Comparison of ENCODE assay signal across 9 mouse cellular contexts in the genomic region with DNA sequence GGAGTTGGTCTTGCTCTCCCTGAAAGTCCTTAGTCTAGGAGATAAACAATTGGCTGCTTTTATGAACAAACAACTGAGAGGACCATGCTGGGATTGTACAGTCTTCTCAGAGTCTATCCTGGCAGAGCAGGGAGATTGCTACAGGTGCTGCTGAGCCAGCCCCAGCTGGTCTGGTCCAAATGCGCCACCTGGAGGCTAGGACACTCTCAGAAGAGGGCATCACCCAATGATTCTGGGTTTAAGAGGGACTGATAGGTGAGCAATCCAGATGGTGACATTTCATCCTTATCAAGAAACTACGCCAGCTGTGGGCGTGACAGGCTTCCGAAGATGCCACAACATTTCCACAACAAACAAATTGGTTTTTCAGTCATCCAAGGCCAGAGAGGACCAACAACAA. TPM values are rescaled to one million over a fixed set of nuclear protein-coding genes. Genes with fewer than 3 reads are reported as not detected.
A peak's percentile ranks its signal among the peaks of the same experiment; 100 is the strongest.
DNase-seq lines count a peak whose midpoint lies in the region; ATAC-seq lines count a peak whose summit lies in the region.
"Had no signal": no experiment of that assay in that cellular context is flagged by ENCODE, and none has a peak within 500 bp of the region (broad histone marks: within the 10 kb centered on the region; RNA-seq: fewer than 3 reads in every experiment).

No protein-coding gene starts in this region.

- no peak overlapping the region for H3K27ac ChIP-seq in forebrain, embryonic 10.5 days
- no peak overlapping the region for H3K27ac ChIP-seq in hindbrain, embryonic 16.5 days (ENCODE audit: low read depth, low read length)
- H3K27ac ChIP-seq: limb, embryonic 12.5 days had no signal

- peak; percentile 17 for DNase-seq in MN1 (ENCODE audit: low spot score)
- peak; percentile 74 for DNase-seq in c-Kit-negative CD71-positive TER-119-positive erythroid progenitor cells, embryonic 14.5 days (ENCODE audit: low read depth, low spot score)
- peak; percentile 39 for DNase-seq in forebrain, embryonic 10.5 days (ENCODE audit: extremely low spot score, low spot score)
- peak; percentile 12 for DNase-seq in left cerebral cortex, adult 11 months (ENCODE audit: low spot score)
- DNase-seq in skeletal muscle tissue, adult 2 months (ENCODE audit: low read depth, low spot score): peak; percentile 16

- H3K9ac ChIP-seq in hindbrain, embryonic 16.5 days (ENCODE audit: low read depth, low read length): no peak overlapping the region
- H3K9ac ChIP-seq: limb, embryonic 12.5 days had no signal

- 66% methylated on average over 4 of the region's 4 CpGs for WGBS in forebrain, embryonic 10.5 days
- 49% methylated on average over 4 of the region's 4 CpGs for WGBS in hindbrain, embryonic 16.5 days

- H3K9me3 ChIP-seq in forebrain, embryonic 10.5 days: no peaks in the 10 kb centered on the region
- H3K9me3 ChIP-seq in hindbrain, embryonic 16.5 days (ENCODE audit: control insufficient read depth, low read length): no peaks in the 10 kb centered on the region
- H3K9me3 ChIP-seq: limb, embryonic 12.5 days had no signal

- no peak overlapping the region for H3K4me2 ChIP-seq in hindbrain, embryonic 16.5 days (ENCODE audit: low read length)
- H3K4me2 ChIP-seq: limb, embryonic 12.5 days had no signal

- no peaks in the 10 kb centered on the region for H3K4me1 ChIP-seq in forebrain, embryonic 10.5 days
- no peaks in the 10 kb centered on the region for H3K4me1 ChIP-seq in hindbrain, embryonic 16.5 days (ENCODE audit: control insufficient read depth, insufficient read depth, low read depth, low read length)

- H3K4me3 ChIP-seq in forebrain, embryonic 10.5 days: no peak overlapping the region
- H3K4me3 ChIP-seq in hindbrain, embryonic 16.5 days (ENCODE audit: low read length): no peak overlapping the region
- H3K4me3 ChIP-seq: limb, embryonic 12.5 days had no signal

- ATAC-seq in hindbrain, embryonic 16.5 days: peak; percentile 89
- peak; percentile 88 for ATAC-seq in megakaryocyte progenitor cell, adult 5-6 weeks (replicated peaks; ENCODE audit: poor library complexity)
- no peak for ATAC-seq in monocyte, adult 5-6 weeks (replicated peaks; ENCODE audit: insufficient number of reproducible peaks, low FRiP score, low TSS enrichment, poor library complexity, severe bottlenecking)

- H3K27me3 ChIP-seq in forebrain, embryonic 10.5 days (ENCODE audit: poor library complexity, severe bottlenecking): no peaks in the 10 kb centered on the region
- no peaks in the 10 kb centered on the region for H3K27me3 ChIP-seq in hindbrain, embryonic 16.5 days (replicated peaks; ENCODE audit: control insufficient read depth, insufficient read depth, low read length)
- H3K27me3 ChIP-seq: limb, embryonic 12.5 days had no signal

- no peaks in the 10 kb centered on the region for H3K36me3 ChIP-seq in forebrain, embryonic 10.5 days (replicated peaks)
- H3K36me3 ChIP-seq in hindbrain, embryonic 16.5 days (ENCODE audit: control insufficient read depth, insufficient read depth, low read length): no peaks in the 10 kb centered on the region
- H3K36me3 ChIP-seq: limb, embryonic 12.5 days had no signal

RNA-seq across cellular contexts. Expression of a gene that starts 51.2 kb away (rescaled TPM):
- polyA plus RNA-seq in forebrain, embryonic 10.5 days (2016; fragmentation: Nextera tagmentation; extraction: Ambion mirVana): 111 and 120 TPM in 2 replicates
- polyA plus RNA-seq in hindbrain, embryonic 16.5 days (2015; fragmentation: Nextera tagmentation; extraction: Ambion mirVana): 34.3 and 37.5 TPM in 2 replicates
- 127 and 131 TPM in 2 replicates for total RNA-seq in megakaryocyte progenitor cell, adult 5-6 weeks (2015)
- 162 and 189 TPM in 2 replicates for total RNA-seq in megakaryocyte progenitor cell, adult 5-6 weeks (2017)
- total RNA-seq in monocyte, adult 5-6 weeks (2017): 188 to 284 TPM (median 196 TPM) in 3 replicates

Comparison
In these comparisons a context has a peak if more than half of its experiments do, and no peak if none do; other contexts are left out.
1. DNase-seq: peak in every context shown above with its lines; median percentile 74 in c-Kit-negative CD71-positive TER-119-positive erythroid progenitor cells, embryonic 14.5 days; 39 in forebrain, embryonic 10.5 days; 17 in MN1; 16 in skeletal muscle tissue, adult 2 months; 12 in left cerebral cortex, adult 11 months.